Mouse (Mus musculus) E14TG2a.4 (cell line): ENCODE results near the gene Plk5.

Experiments used
- H3K27me3 ChIP-seq: 2 replicates; pipeline ENCODE4 v1.6.1; 2014; ENCODE audit warnings: low read length, control low read depth; ENCODE audit not compliant: insufficient read depth
- H3K36me3 ChIP-seq: 2 replicates; pipeline ENCODE4 v1.6.1; 2014; ENCODE audit warnings: low read length, control low read depth; ENCODE audit not compliant: insufficient read depth
- H3K4me1 ChIP-seq: replicated peaks from 2 replicates; pipeline ENCODE4 v1.6.1; 2014; ENCODE audit warnings: low read depth, low read length, control low read depth
- H3K4me3 ChIP-seq: replicated peaks from 2 replicates; pipeline ENCODE4 v1.5.1; 2014; ENCODE audit warnings: mild to moderate bottlenecking, low read length
- H3K9me3 ChIP-seq: 2 replicates; pipeline ENCODE4 v1.6.1; 2014; ENCODE audit warnings: low read length, control low read depth
- CTCF ChIP-seq: conservative IDR thresholded peaks from 2 replicates; pipeline ENCODE4 v1.5.1; 2014; ENCODE audit warnings: low read length
- NANOG ChIP-seq: IDR thresholded peaks from 2 replicates; pipeline ENCODE4 v1.6.1; 2014; ENCODE audit warnings: borderline replicate concordance, low read length, mixed read lengths
- POU5F1 ChIP-seq: IDR thresholded peaks from 2 replicates; pipeline ENCODE4 v1.6.1; 2014; ENCODE audit warnings: low read length, borderline replicate concordance

The Plk5 gene

DNA sequence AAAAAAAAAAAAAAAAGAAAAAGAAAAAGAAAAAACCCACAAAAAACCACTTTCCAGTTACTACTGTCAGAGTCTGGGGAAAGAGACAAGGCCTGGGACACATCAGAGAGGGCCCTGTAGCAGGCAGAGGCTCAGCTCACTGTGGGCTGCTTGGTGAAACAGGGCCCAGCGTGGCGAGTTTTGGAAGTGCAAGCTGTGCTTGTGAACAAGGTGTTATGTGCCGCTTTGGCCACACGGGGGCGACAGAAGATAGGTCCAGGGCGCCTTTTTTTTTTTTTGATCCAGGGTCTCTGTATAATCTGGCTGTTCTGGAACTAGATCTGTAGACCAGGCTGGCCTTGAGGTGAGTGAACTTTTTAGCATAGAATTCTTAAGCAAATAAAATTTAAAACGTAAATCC lies 19.9 kb downstream of the Plk5 start:
- Histone ChIP-seq H3K27me3 (peaks cover 23% of the 10 kb centered on the region), H3K36me3 (peaks cover 17% of the 10 kb centered on the region), H3K4me1 (peaks cover 25% of the 10 kb centered on the region), H3K4me3 (no peak overlapping the region), H3K9me3 (no peaks in the 10 kb centered on the region)
- no peak for TF ChIP-seq NANOG
- peak; percentile 88 for TF ChIP-seq CTCF

GRCm38 (mm10) chr10:80377716-80378115 lies 21.5 kb downstream of the Plk5 start:
- H3K9me3 ChIP-seq, result no peaks in the 10 kb centered on the region
- TF ChIP-seq NANOG, result no peak
- TF ChIP-seq CTCF, result peak; percentile 97
- TF ChIP-seq POU5F1, result no peak
- H3K36me3 ChIP-seq, result peaks cover 30% of the 10 kb centered on the region
- no peak overlapping the region for H3K4me3 ChIP-seq
- peaks cover 17% of the 10 kb centered on the region for H3K27me3 ChIP-seq
- peaks cover 24% of the 10 kb centered on the region for H3K4me1 ChIP-seq

GRCm38 (mm10) chr10:80382641-80383365 lies 26.5 kb downstream of the Plk5 start:
- Histone ChIP-seq H3K4me1 (peaks cover 64% of the 10 kb centered on the region), H3K4me3 (peak overlapping the region; percentile 69), H3K36me3 (peaks cover 60% of the 10 kb centered on the region), H3K9me3 (no peaks in the 10 kb centered on the region), H3K27me3 (peaks cover 21% of the 10 kb centered on the region)
- TF ChIP-seq CTCF, result no peak

GRCm38 (mm10) chr10:80383431-80383830 lies 27.2 kb downstream of the Plk5 start:
- peaks cover 67% of the 10 kb centered on the region for H3K4me1 ChIP-seq
- TF ChIP-seq CTCF (peak; percentile 39), NANOG (no peak)
- peaks cover 60% of the 10 kb centered on the region for H3K36me3 ChIP-seq
- no peak overlapping the region for H3K4me3 ChIP-seq
- H3K9me3 ChIP-seq, result no peaks in the 10 kb centered on the region
- peaks cover 21% of the 10 kb centered on the region for H3K27me3 ChIP-seq

DNA sequence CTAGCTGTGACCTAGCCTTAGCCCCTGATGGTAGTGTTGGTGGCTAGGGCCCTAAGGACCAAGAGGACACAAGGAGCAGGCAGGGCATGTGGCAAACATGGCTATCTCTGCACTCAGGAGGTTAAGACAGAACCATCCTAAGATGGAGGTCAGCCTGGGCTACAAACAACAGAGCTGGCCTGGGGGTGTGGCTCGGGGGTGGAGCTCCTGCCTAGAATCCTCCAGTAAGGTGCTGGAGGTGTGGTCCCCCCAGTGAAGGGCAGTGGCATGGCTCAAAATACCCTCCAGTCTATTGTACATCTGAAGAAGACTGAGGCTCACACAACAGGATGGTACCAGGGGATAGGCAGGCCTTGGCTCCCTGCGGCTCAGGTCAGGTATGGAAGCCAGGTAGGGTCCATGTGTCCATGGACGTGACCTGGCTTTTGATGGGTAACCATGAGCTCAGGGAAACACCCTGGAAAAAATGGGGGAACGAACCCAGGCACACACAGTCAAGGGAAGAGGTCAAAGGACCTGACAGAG lies 27.9 kb downstream of the Plk5 start:
- Histone ChIP-seq H3K27me3 (peaks cover 21% of the 10 kb centered on the region), H3K4me1 (peaks cover 72% of the 10 kb centered on the region), H3K36me3 (peaks cover 60% of the 10 kb centered on the region), H3K4me3 (peak overlapping the region; percentile 88), H3K9me3 (no peaks in the 10 kb centered on the region)
- TF ChIP-seq NANOG, result no peak
- TF ChIP-seq POU5F1, result no peak
- TF ChIP-seq CTCF, result no peak

- TF ChIP-seq NANOG (no peak), CTCF (no peak), POU5F1 (no peak)
- Histone ChIP-seq H3K27me3 (peaks cover 16% of the 10 kb centered on the region), H3K36me3 (peaks cover 59% of the 10 kb centered on the region), H3K9me3 (no peaks in the 10 kb centered on the region), H3K4me1 (peaks cover 77% of the 10 kb centered on the region), H3K4me3 (peak overlapping the region; percentile 88)
These were observed 28.4 kb downstream of the Plk5 start for GRCm38 (mm10) chr10:80384709-80385108.

DNA sequence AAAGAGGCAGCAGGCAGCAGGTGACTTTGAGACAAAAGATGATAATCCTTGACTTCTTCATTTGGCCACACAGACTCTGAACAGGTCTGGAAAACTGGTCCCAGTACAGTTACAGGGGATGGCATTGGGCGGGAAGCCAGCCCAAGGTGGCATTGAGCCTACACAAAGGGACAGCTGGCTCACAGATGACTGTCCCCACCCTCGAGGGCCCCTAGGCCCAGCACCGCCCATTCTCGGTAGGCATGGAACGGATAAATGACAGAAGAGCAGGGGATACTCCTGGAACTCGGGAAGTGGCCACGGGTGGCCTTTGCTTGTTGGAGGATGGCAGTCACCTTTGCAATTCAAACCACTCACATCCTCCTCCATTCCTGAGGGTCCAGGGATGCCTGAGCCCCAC lies 29.1 kb downstream of the Plk5 start:
- Histone ChIP-seq H3K4me3 (peak overlapping the region; percentile 88), H3K4me1 (peaks cover 77% of the 10 kb centered on the region), H3K36me3 (peaks cover 60% of the 10 kb centered on the region), H3K9me3 (no peaks in the 10 kb centered on the region), H3K27me3 (peaks cover 13% of the 10 kb centered on the region)
- TF ChIP-seq NANOG (no peak), CTCF (no peak), POU5F1 (no peak)

DNA sequence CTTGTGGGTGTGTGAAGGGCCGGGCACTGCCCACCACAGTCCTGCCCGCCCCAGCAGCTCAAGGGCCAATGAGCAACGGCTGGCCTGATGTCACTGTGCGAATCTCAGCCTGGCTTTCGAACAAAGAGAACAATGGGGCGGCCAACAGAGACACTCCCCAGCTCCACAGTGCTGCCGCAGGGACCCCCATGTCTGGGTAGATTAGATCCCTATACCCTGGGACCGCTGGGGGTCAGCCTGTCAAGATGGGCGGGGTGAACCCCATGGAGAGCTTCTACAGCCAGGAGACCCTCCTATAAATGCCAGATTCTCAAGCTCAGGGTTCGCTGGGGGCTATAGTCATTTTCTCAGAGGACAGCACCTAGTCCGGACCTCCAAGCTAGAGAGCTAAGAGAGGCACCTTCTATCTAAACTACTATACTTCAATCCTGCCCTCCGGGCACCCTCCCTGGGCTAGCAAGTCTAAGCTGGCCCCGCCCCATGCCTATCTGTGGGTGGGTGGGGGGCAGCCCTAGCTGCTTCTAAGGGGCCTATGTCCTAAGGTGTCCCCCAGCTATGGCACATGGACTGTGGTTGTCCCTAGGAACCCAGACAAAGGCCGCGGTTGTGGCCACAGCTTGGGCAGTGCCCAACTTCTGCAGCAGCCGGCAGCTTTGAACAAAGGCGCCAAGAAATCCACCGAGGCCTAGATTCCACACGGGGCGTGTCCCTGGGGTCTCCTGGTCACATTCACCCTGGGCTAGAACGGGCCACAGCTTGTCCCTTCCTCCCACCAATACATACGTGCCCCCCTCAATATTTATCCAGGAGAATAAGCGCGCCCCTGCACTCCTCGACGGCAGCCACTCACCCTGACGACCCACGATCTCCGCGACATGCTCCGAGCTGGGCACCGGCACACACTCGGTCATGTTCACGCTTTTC lies 29.8 kb downstream of the Plk5 start:
- TF ChIP-seq POU5F1, result no peak
- no peak for TF ChIP-seq CTCF
- TF ChIP-seq NANOG, result no peak
- Histone ChIP-seq H3K4me3 (peak overlapping the region; percentile 88), H3K36me3 (peaks cover 62% of the 10 kb centered on the region), H3K9me3 (no peaks in the 10 kb centered on the region), H3K4me1 (peaks cover 76% of the 10 kb centered on the region), H3K27me3 (peaks cover 13% of the 10 kb centered on the region)
